Mouse (Mus musculus) retina, postnatal 7 days (tissue): Measurements from ENCODE around the gene Cpsf4.
"Not testable (repeated sequence)": the region's sequence is repeated elsewhere in the genome, so short reads cannot be mapped to it uniquely, and the experiment has no call there.

Experiments used
- DNase-seq: peaks from one replicate; pipeline ENCODE4 v3.0.0-alpha.2; 2012; ENCODE audit warnings: low read depth, low spot score

Gene Cpsf4

GRCm38 (mm10) chr5:145166536-145167305 lies at the start of gene Cpsf4, which contains the start of gene Ptcd1:
TSS of gene Cpsf4 (plus strand) at chr5:145167213.
TSS of gene Ptcd1 (minus strand) at chr5:145167108.
- DNase-seq: peak; percentile 98

- DNase-seq: no peak
These were observed 49.0 kb upstream of the Cpsf4 start for GRCm38 (mm10) chr5:145118005-145118404.

GRCm38 (mm10) chr5:145118461-145118860 lies 48.6 kb upstream of the Cpsf4 start:
- no peak for DNase-seq

GRCm38 (mm10) chr5:145119385-145119784 lies 47.6 kb upstream of the Cpsf4 start:
- no peak for DNase-seq

GRCm38 (mm10) chr5:145120921-145121320 lies 46.1 kb upstream of the Cpsf4 start:
- no peak for DNase-seq

GRCm38 (mm10) chr5:145123396-145123795 lies 43.6 kb upstream of the Cpsf4 start:
- DNase-seq: no peak

- no peak for DNase-seq
These were observed 40.4 kb upstream of the Cpsf4 start for GRCm38 (mm10) chr5:145126580-145126979.

- DNase-seq: no peak
These were observed 37.9 kb upstream of the Cpsf4 start for GRCm38 (mm10) chr5:145129124-145129523.

- not testable (repeated sequence) for DNase-seq
These were observed 37.2 kb upstream of the Cpsf4 start for GRCm38 (mm10) chr5:145129773-145130172.

GRCm38 (mm10) chr5:145130191-145130590 lies 36.8 kb upstream of the Cpsf4 start:
- no peak for DNase-seq

- no peak for DNase-seq
These were observed 36.0 kb upstream of the Cpsf4 start for GRCm38 (mm10) chr5:145130995-145131394.

- DNase-seq: not testable (repeated sequence)
These were observed 33.7 kb upstream of the Cpsf4 start for GRCm38 (mm10) chr5:145133275-145133674.

- DNase-seq: peak; percentile 55
These were observed 28.2 kb upstream of the Cpsf4 start for GRCm38 (mm10) chr5:145138836-145139235.

- peak; percentile 93 for DNase-seq
These were observed 27.2 kb upstream of the Cpsf4 start, which contains the start of the genes Pdap1 and Bud31 for GRCm38 (mm10) chr5:145139571-145140519. TSS of gene Pdap1 (minus strand) at chr5:145140238. TSS of gene Bud31 (plus strand) at chr5:145140362.

- no peak for DNase-seq
These were observed 26.4 kb upstream of the Cpsf4 start for GRCm38 (mm10) chr5:145140611-145141010.

- no peak for DNase-seq
These were observed 19.3 kb upstream of the Cpsf4 start for GRCm38 (mm10) chr5:145147748-145148147.

GRCm38 (mm10) chr5:145149294-145149693 lies 17.7 kb upstream of the Cpsf4 start:
- DNase-seq: no peak

- no peak for DNase-seq
These were observed 14.3 kb upstream of the Cpsf4 start for GRCm38 (mm10) chr5:145152690-145153089.

GRCm38 (mm10) chr5:145161361-145161760 lies 5.7 kb upstream of the Cpsf4 start:
- no peak for DNase-seq

GRCm38 (mm10) chr5:145164710-145165109 lies 2.3 kb upstream of the Cpsf4 start:
- DNase-seq: no peak

- no peak for DNase-seq
These were observed 1.8 kb upstream of the Cpsf4 start for GRCm38 (mm10) chr5:145165184-145165583.

GRCm38 (mm10) chr5:145167306-145167661 lies 271 bp downstream of the Cpsf4 start:
- no peak for DNase-seq
